Mouse (Mus musculus) right cerebral cortex, postnatal 10 days (tissue): ENCODE measurements around the gene Chrna3.

ENCODE experiments used
- DNase-seq, 2 experiments: peaks; one replicate each; pipeline ENCODE4 v3.0.0; 2021; ENCODE audit warnings: low spot score in 2 of 2

The Chrna3 gene

GRCm38 (mm10) chr9:55026275-55026663 is at the start of gene Chrna3:
Gene Chrna3, minus strand, starts transcription at chr9:55026562.
- peak in 1 of 2 experiments; percentile 46 for DNase-seq

- no peak for DNase-seq
Measured at GRCm38 (mm10) chr9:55067965-55068265, 41.6 kb upstream of the Chrna3 start.

- DNase-seq = peak; percentile 40 to 51
Measured at GRCm38 (mm10) chr9:55067260-55067964, 41.0 kb upstream of the Chrna3 start.

GRCm38 (mm10) chr9:55065241-55065640 is 38.9 kb upstream of the Chrna3 start:
- DNase-seq = peak; percentile 36 to 44

GRCm38 (mm10) chr9:55058067-55058466 is 31.7 kb upstream of the Chrna3 start:
- no peak for DNase-seq

- DNase-seq = no peak
Measured at GRCm38 (mm10) chr9:55055386-55055930, 29.1 kb upstream of the Chrna3 start.

- no peak for DNase-seq
Measured at GRCm38 (mm10) chr9:55048211-55048880, 22.0 kb upstream of the Chrna3 start, which contains the start of gene Chrnb4. Gene Chrnb4, minus strand, starts transcription at chr9:55048779.

- no peak for DNase-seq
Measured at GRCm38 (mm10) chr9:55046764-55047163, 20.4 kb upstream of the Chrna3 start.

- no peak for DNase-seq
Measured at GRCm38 (mm10) chr9:55045001-55045400, 18.6 kb upstream of the Chrna3 start.

- DNase-seq = no peak
Measured at GRCm38 (mm10) chr9:55043688-55044087, 17.3 kb upstream of the Chrna3 start.

- DNase-seq = peak; percentile 56 to 57
Measured at GRCm38 (mm10) chr9:55041389-55041788, 15.0 kb upstream of the Chrna3 start.

- DNase-seq = peak; percentile 63 to 73
Measured at GRCm38 (mm10) chr9:55039983-55040382, 13.6 kb upstream of the Chrna3 start.

- no peak for DNase-seq
Measured at GRCm38 (mm10) chr9:55038948-55039347, 12.6 kb upstream of the Chrna3 start.

- no peak for DNase-seq
Measured at GRCm38 (mm10) chr9:55031435-55032167, 5.2 kb upstream of the Chrna3 start.

- no peak for DNase-seq
Measured at GRCm38 (mm10) chr9:55025534-55026274, 658 bp downstream of the Chrna3 start.

- DNase-seq = peak; percentile 64 to 84
Measured at GRCm38 (mm10) chr9:55023902-55024583, 2.3 kb downstream of the Chrna3 start.

- DNase-seq = no peak
Measured at GRCm38 (mm10) chr9:55023326-55023725, 3.0 kb downstream of the Chrna3 start.

GRCm38 (mm10) chr9:55016926-55017325 is 9.4 kb downstream of the Chrna3 start:
- DNase-seq = no peak

- DNase-seq = no peak
Measured at GRCm38 (mm10) chr9:55010588-55011350, 15.6 kb downstream of the Chrna3 start.

- no peak for DNase-seq
Measured at GRCm38 (mm10) chr9:55009692-55010091, 16.7 kb downstream of the Chrna3 start.
